Mouse (Mus musculus) intestine, embryonic 14.5 days (tissue): ENCODE results near the gene Toporsl. TPM values are rescaled to one million over a fixed set of nuclear protein-coding genes. Genes with fewer than 3 reads are reported as not detected.

Source experiments
- ATAC-seq: fragments of 200-750 bp; cut with Nextera tagmentation; replicated peaks from 2 replicates; pipeline ENCODE4 v1.8.0; 2017; ENCODE audit warnings: low read depth, moderate number of reproducible peaks, moderate TSS enrichment, moderate library complexity; ENCODE audit not compliant: low FRiP score, low TSS enrichment
- DNase-seq: peaks from one replicate; pipeline ENCODE4 v3.0.0-alpha.2; 2018; ENCODE audit warnings: low spot score
- H3K27ac ChIP-seq: fragments of 300-500 bp; sonication (generic); 2 replicates; pipeline ENCODE4 v1.5.1; 2014; ENCODE audit warnings: low read depth, mild to moderate bottlenecking, control low read depth
- H3K27me3 ChIP-seq: fragments of 300-500 bp; sonication (generic); replicated peaks from 2 replicates; pipeline ENCODE4 v1.6.1; 2014; ENCODE audit warnings: low read length, control low read depth; ENCODE audit not compliant: control insufficient read depth, insufficient read depth
- H3K36me3 ChIP-seq: fragments of 300-500 bp; sonication (generic); 2 replicates; pipeline ENCODE4 v1.6.1; 2014; ENCODE audit warnings: low read length, control low read depth; ENCODE audit not compliant: control insufficient read depth, insufficient read depth
- H3K4me1 ChIP-seq: fragments of 300-500 bp; sonication (generic); replicated peaks from 2 replicates; pipeline ENCODE4 v1.6.1; 2014; ENCODE audit warnings: low read length, control low read depth, mixed read lengths; ENCODE audit not compliant: control insufficient read depth, insufficient read depth
- H3K4me2 ChIP-seq: fragments of 300-500 bp; sonication (generic); 2 replicates; pipeline ENCODE4 v1.6.1; 2014; ENCODE audit warnings: low read length
- H3K4me3 ChIP-seq: fragments of 300-500 bp; sonication (generic); 2 replicates; pipeline ENCODE4 v1.5.1; 2014; ENCODE audit warnings: low read depth, low read length, control low read depth, mixed read lengths
- H3K9ac ChIP-seq: fragments of 300-500 bp; sonication (generic); 2 replicates; pipeline ENCODE4 v1.6.1; 2014; ENCODE audit warnings: mild to moderate bottlenecking, low read length
- H3K9me3 ChIP-seq: fragments of 300-500 bp; sonication (generic); 2 replicates; pipeline ENCODE4 v1.6.1; 2016; ENCODE audit warnings: low read length, control low read depth; ENCODE audit not compliant: control insufficient read depth
- WGBS: fragments of 180-500 bp; shearing (Covaris S2); extraction: QIAGEN DNeasy Blood & Tissue Kit; methylation state at CpG from one replicate; pipeline ENCODE4 v1.1.7; 2014; 5-methylcytosine and 5-hydroxymethylcytosine counted together
- polyA plus RNA-seq: library from polyadenylated mRNA; unstranded; fragments of >200 nt; fragmentation: Nextera tagmentation; extraction: Ambion mirVana; gene quantifications from 2 replicates; pipeline ENCODE4 v1.2.1, GENCODE M21; 2014

Gene Toporsl
- polyA plus RNA-seq, result not detected in 2 replicates

- no peaks in the 10 kb centered on the region for H3K9me3 ChIP-seq
- no peak within 1 kb of the TSS for H3K9ac ChIP-seq
- ATAC-seq, result no peak
- H3K27ac ChIP-seq, result no peak within 1 kb of the TSS
- H3K36me3 ChIP-seq, result no peaks in the 10 kb centered on the region
- no peak within 1 kb of the TSS for H3K4me3 ChIP-seq
- DNase-seq, result no peak
- H3K4me1 ChIP-seq, result no peaks in the 10 kb centered on the region
- H3K27me3 ChIP-seq, result no peaks in the 10 kb centered on the region
- WGBS, result 37% methylated on average over 2 of the region's 2 CpGs
- no peak within 1 kb of the TSS for H3K4me2 ChIP-seq
Observed at GRCm38 (mm10) chr4:52595927-52596326, at the start of gene Toporsl. Gene Toporsl (plus strand): TSS chr4:52596274.

- no peak overlapping the region for H3K9ac ChIP-seq
- no peak for ATAC-seq
- no peak overlapping the region for H3K4me2 ChIP-seq
- 53% methylated on average over 1 of the region's 1 CpGs for WGBS
- no peaks in the 10 kb centered on the region for H3K27me3 ChIP-seq
- H3K4me3 ChIP-seq, result no peak overlapping the region
- H3K4me1 ChIP-seq, result no peaks in the 10 kb centered on the region
- no peak for DNase-seq
- no peaks in the 10 kb centered on the region for H3K36me3 ChIP-seq
- H3K9me3 ChIP-seq, result no peaks in the 10 kb centered on the region
- H3K27ac ChIP-seq, result no peak overlapping the region
Observed at GRCm38 (mm10) chr4:52557672-52558071, 38.4 kb upstream of the Toporsl start.

- no peak for DNase-seq
- Histone ChIP-seq H3K27me3 (no peaks in the 10 kb centered on the region), H3K4me3 (no peak overlapping the region), H3K9me3 (no peaks in the 10 kb centered on the region), H3K27ac (no peak overlapping the region), H3K36me3 (no peaks in the 10 kb centered on the region), H3K4me1 (no peaks in the 10 kb centered on the region), H3K9ac (no peak overlapping the region), H3K4me2 (no peak overlapping the region)
- 65% methylated on average over 1 of the region's 1 CpGs for WGBS
- ATAC-seq, result no peak
Observed at GRCm38 (mm10) chr4:52558080-52558479, 38.0 kb upstream of the Toporsl start.

- no peak overlapping the region for H3K4me3 ChIP-seq
- ATAC-seq (no peak), DNase-seq (no peak)
- H3K9me3 ChIP-seq, result no peaks in the 10 kb centered on the region
- H3K4me2 ChIP-seq, result no peak overlapping the region
- no peaks in the 10 kb centered on the region for H3K4me1 ChIP-seq
- no peak overlapping the region for H3K9ac ChIP-seq
- no peaks in the 10 kb centered on the region for H3K36me3 ChIP-seq
- no peak overlapping the region for H3K27ac ChIP-seq
- WGBS, result 92% methylated on average over 1 of the region's 1 CpGs
- no peaks in the 10 kb centered on the region for H3K27me3 ChIP-seq
Observed at GRCm38 (mm10) chr4:52563859-52564258, 32.2 kb upstream of the Toporsl start.

- no peaks in the 10 kb centered on the region for H3K36me3 ChIP-seq
- H3K4me3 ChIP-seq, result no peak overlapping the region
- DNase-seq (no peak), ATAC-seq (no peak)
- H3K4me1 ChIP-seq, result no peaks in the 10 kb centered on the region
- no peak overlapping the region for H3K4me2 ChIP-seq
- H3K27me3 ChIP-seq, result no peaks in the 10 kb centered on the region
- 72% methylated on average over 6 of the region's 6 CpGs for WGBS
- H3K27ac ChIP-seq, result no peak overlapping the region
- H3K9ac ChIP-seq, result no peak overlapping the region
- no peaks in the 10 kb centered on the region for H3K9me3 ChIP-seq
Observed at GRCm38 (mm10) chr4:52586194-52586734, 9.8 kb upstream of the Toporsl start.

- WGBS, result 62% methylated on average over 4 of the region's 4 CpGs
- H3K36me3 ChIP-seq, result no peaks in the 10 kb centered on the region
Observed at GRCm38 (mm10) chr4:52593821-52594356, 2.2 kb upstream of the Toporsl start.

GRCm38 (mm10) chr4:52594632-52595031 lies 1.4 kb upstream of the Toporsl start:
- H3K4me2 ChIP-seq, result no peak overlapping the region
- DNase-seq (no peak), ATAC-seq (no peak)
- no peak overlapping the region for H3K9ac ChIP-seq
- no peaks in the 10 kb centered on the region for H3K9me3 ChIP-seq
- H3K4me1 ChIP-seq, result no peaks in the 10 kb centered on the region
- no peak overlapping the region for H3K27ac ChIP-seq
- 89% methylated on average over 13 of the region's 13 CpGs for WGBS
- H3K4me3 ChIP-seq, result no peak overlapping the region
- H3K36me3 ChIP-seq, result no peaks in the 10 kb centered on the region
- H3K27me3 ChIP-seq, result no peaks in the 10 kb centered on the region

More at GRCm38 (mm10) chr4:52593821-52594356, 2.2 kb upstream of the Toporsl start:
- no peaks in the 10 kb centered on the region for H3K27me3 ChIP-seq
- no peaks in the 10 kb centered on the region for H3K9me3 ChIP-seq
- H3K4me3 ChIP-seq, result no peak overlapping the region
- H3K9ac ChIP-seq, result no peak overlapping the region
- no peak for ATAC-seq
- no peak for DNase-seq
- no peak overlapping the region for H3K27ac ChIP-seq
- no peaks in the 10 kb centered on the region for H3K4me1 ChIP-seq
- H3K4me2 ChIP-seq, result no peak overlapping the region

- Histone ChIP-seq H3K27ac (no peak overlapping the region), H3K36me3 (no peaks in the 10 kb centered on the region), H3K27me3 (no peaks in the 10 kb centered on the region), H3K4me2 (no peak overlapping the region), H3K9ac (no peak overlapping the region), H3K9me3 (no peaks in the 10 kb centered on the region), H3K4me1 (no peaks in the 10 kb centered on the region), H3K4me3 (no peak overlapping the region)
- DNase-seq (no peak), ATAC-seq (no peak)
- 72% methylated on average over 7 of the region's 7 CpGs for WGBS
Observed at GRCm38 (mm10) chr4:52598180-52598881, 2.3 kb downstream of the Toporsl start.

- Histone ChIP-seq H3K36me3 (no peaks in the 10 kb centered on the region), H3K27me3 (no peaks in the 10 kb centered on the region), H3K4me2 (no peak overlapping the region), H3K9ac (no peak overlapping the region), H3K4me3 (no peak overlapping the region), H3K9me3 (no peaks in the 10 kb centered on the region), H3K4me1 (no peaks in the 10 kb centered on the region), H3K27ac (no peak overlapping the region)
- no peak for ATAC-seq
- DNase-seq, result no peak
- 37% methylated on average over 3 of the region's 3 CpGs for WGBS
Observed at GRCm38 (mm10) chr4:52606923-52607322, 10.8 kb downstream of the Toporsl start.
